Mouse (Mus musculus) layer of hippocampus, adult 11-12 months (tissue): ENCODE results near the gene Hyou1.
"Not testable (repeated sequence)": the region's sequence is repeated elsewhere in the genome, so short reads cannot be mapped to it uniquely, and the experiment has no call there.

Experiments used
- DNase-seq: peaks from one replicate; pipeline ENCODE4 v3.0.0; 2022; ENCODE audit warnings: low spot score

Gene Hyou1

GRCm38 (mm10) chr9:44351396-44351795, 27.9 kb upstream of the Hyou1 start:
- no peak for DNase-seq

DNA sequence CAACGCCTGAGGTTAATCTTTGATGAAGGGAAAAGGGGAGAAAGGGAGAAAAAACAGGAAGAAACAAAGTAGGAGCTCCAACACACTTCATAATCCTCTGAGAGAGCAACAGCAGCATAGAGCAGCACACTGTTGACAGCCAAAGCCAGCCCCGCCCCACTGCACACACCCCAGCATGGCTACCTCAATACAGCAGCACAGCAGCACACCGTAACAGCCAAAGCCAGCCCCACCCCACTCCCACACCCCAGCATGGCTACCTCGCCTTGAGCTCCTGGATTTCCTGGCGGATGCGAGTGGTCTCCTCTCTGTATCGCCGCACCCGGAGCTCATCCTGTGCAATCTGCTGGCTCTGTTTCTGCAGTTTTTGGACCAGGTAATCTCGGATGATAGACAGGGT, 27.0 kb upstream of the Hyou1 start:
- no peak for DNase-seq

- no peak for DNase-seq
Measured at GRCm38 (mm10) chr9:44353142-44353541, 26.1 kb upstream of the Hyou1 start.

DNA sequence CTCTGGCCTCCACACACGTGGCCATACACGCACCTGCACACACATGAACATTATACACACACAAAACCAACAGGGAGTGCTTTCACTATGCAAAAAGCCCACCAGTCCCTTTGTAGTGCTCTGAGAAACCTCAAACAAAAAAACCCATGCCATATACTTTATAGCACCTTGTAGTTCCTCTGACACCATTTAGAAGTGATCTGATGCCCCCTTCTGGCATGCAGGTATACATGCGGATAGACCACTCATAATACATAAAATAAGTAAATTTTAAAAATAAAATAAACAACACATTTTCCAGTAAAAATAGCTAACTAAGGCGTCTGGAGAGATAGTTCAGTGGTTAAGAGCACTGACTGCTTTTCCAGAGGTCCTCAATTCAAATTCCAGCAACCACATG, 22.1 kb upstream of the Hyou1 start:
- DNase-seq: no peak

DNA sequence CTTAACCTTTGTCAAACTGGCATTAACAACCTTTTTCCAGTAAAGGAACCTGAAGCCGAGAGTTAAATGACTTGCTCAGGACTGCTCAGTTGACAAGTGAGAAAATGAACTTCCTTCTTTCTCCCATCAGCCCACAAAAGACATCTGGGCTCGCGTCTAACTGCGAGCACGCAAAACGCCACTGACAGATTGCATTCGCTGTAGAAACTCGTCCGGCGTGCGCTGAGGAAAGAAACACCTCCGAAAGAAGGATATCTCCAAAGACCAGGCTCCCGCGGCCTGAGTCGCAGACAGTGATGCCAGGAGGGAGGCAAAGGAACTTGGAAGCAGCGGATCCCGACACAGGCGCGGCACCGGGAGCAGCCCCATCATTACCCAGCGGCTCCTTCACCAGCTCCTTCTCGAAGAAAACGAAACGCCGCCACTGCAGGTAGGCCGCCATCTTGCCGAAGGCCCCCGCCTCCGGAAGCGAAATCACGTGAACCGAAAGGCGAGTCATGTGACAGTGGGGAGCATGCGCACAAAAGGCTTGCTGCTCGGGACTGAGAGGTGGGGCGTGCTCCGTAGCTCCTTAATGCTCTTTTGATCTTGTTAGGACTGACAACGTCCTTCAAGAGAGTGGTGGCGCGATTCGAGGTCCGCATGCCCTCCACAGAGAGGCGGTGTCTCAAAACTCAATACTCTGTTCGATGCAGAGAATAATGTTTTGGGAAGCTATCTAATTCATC, 17.9 kb upstream of the Hyou1 start, which contains the start of gene Vps11:
Vps11 (minus strand) TSS at position 481 of the 728 bp plus-strand sequence.
- DNase-seq: peak; percentile 94

- not testable (repeated sequence) for DNase-seq
Measured at GRCm38 (mm10) chr9:44361931-44362330, 17.4 kb upstream of the Hyou1 start.

- no peak for DNase-seq
Measured at GRCm38 (mm10) chr9:44364480-44364879, 14.8 kb upstream of the Hyou1 start.

GRCm38 (mm10) chr9:44373386-44373785, 5.9 kb upstream of the Hyou1 start:
- no peak for DNase-seq

DNA sequence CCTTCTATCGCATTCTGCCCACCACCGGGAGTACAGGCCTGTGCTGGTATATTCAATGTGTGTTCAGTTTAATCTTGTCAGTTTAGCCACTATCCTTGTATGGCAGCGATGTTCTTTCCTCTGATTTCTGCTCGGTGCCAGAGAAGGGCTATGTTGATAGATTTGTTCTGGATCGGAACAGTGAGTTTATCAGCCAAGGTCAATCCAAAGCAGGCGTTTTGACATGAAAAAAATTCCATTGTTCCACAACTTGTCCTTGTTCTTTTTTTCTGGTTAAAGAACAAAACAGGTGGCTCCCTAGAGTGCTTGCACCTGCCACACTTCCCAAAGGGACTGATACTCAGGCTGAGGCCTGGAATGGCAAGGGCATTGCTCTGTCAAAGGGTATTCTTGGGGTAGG, 3.1 kb upstream of the Hyou1 start:
- no peak for DNase-seq

DNA sequence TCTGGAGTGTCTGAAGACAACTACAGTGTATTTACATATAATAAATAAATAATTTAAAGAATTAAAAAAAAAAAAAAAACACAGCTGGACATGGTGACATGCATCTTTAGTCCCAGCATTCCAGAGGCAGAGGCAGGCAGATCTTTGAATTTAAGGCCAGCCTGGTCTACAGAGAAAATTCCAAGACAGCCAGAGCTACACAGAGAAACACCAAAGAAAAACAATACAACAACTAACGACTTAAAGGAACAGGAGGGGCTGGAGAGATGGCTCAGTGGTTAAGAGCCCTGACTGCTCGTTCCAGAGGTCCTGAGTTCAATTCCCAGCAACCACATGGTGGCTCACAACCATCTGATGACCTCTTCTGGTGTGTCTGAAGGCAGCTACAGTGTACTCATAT, 2.0 kb upstream of the Hyou1 start:
- DNase-seq: not testable (repeated sequence)

DNA sequence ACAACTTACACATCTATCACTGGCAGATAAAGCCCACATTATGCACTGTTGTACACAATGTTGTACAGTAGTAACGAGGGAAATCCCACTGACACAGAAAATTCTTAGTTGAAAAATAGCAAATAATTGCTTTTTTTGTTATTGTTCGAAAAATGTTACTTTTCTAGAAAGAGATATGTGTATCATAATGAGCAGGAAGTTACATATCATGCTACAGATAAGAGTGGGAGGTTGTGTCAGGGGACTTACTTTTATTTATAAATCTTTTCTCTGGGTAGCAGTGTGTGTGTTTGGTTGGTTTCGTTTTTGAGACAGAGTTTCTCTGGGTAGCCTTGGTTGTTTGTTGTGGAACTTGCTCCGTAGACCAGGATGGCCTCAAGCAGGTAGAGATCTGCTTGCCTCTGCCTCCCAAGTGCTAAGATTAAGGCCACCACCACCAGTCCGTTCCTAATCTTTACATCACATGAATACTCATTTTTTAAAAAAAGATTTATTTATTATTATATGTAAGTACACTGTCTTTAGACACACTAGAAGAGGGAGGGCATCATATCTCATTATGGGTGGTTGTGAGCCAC, 1.0 kb upstream of the Hyou1 start:
- no peak for DNase-seq

DNA sequence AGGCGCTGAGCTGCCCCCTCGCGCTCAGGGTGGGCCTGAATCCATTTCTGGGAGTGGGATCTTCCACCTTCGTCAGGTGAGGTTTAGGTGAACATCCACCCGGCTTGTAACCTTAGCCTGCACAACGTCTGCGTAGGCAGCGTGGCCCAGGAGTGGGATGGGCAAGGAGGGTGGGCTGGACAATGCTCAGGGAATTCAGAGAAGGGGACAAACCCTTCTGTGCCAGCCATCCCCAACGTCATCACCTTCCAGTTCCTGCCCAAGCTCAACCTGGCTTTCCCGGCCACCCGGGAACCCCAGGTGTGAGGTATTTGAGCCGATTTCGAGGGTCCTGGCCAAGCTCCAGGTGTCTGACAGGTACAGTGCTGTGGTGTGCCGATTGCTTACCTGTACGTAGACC, 572 bp downstream of the Hyou1 start:
- DNase-seq: no peak

DNA sequence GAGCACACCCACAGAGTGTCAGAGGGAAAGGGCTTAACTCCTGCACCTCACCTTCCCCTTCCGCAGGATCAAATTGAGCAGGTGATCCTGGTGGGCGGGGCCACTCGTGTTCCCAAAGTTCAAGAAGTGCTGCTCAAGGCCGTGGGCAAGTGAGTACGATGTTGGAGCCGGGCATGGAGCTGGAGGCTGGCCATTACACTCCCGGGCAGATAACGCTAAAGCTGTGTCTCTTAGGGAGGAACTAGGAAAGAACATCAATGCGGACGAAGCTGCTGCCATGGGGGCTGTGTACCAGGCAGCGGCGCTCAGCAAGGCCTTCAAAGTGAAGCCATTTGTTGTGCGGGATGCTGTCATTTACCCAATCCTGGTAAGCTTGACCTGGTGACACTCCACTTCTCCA, 5.3 kb downstream of the Hyou1 start:
- no peak for DNase-seq

DNA sequence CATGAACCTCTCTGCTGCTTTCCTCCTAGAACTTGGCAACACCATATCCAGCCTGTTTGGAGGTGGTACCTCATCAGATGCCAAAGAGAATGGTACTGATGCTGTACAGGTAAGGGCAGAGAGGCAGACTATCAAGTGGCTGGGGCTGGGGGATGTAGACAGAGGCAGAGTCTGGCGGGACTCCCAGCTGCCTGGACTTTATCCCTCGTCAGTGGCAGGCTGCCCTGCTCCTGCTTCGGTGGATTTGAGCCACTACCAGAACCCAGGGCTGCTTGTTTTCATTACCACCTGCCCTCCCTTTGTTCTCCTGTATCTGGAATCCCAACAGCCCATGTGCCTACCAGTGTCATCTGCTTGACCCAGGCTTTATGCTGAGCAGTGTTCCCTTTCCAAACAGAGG, 7.9 kb downstream of the Hyou1 start:
- no peak for DNase-seq

GRCm38 (mm10) chr9:44389273-44389672, 10.0 kb downstream of the Hyou1 start:
- no peak for DNase-seq

GRCm38 (mm10) chr9:44391466-44391865, 12.2 kb downstream of the Hyou1 start:
- peak; percentile 71 for DNase-seq

GRCm38 (mm10) chr9:44396684-44397411, 17.6 kb downstream of the Hyou1 start, which contains the start of gene Slc37a4:
Gene Slc37a4 (plus strand): TSS chr9:44396852.
- peak; percentile 93 for DNase-seq

GRCm38 (mm10) chr9:44398087-44398486, 18.8 kb downstream of the Hyou1 start:
- no peak for DNase-seq

DNA sequence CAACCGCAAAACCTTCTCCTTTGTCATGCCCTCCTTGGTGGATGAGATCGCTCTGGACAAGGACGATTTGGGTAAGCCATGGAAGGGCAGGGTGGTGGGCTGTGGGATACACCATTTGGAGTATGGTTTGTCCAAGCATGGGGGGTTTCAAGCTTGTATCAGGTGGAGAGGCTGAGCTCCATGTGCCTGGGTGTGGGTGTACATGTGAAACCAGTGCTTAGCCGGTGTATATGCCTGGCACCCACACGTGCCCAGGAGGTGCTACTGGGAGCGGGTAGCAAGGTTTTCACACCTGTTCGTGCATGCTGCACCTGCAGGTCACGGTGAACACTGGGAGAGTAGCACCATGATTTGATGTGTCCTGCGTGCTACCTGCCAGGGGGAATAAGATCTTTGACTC, 19.3 kb downstream of the Hyou1 start:
- DNase-seq: no peak

- DNase-seq: no peak
Measured at GRCm38 (mm10) chr9:44399114-44399794, 20.0 kb downstream of the Hyou1 start.

DNA sequence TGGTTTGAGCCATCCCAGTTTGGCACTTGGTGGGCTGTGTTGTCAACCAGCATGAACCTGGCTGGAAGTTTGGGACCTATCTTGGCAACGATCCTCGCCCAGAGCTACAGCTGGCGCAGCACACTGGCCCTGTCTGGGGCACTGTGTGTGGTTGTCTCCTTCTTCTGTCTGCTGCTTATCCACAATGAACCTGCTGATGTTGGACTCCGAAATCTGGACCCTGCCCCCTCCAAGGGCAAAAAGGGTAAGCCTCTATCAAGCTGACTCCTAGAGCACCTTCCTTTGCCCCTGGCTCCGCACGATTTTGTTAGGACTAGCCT, 20.5 kb downstream of the Hyou1 start:
- DNase-seq: no peak

DNA sequence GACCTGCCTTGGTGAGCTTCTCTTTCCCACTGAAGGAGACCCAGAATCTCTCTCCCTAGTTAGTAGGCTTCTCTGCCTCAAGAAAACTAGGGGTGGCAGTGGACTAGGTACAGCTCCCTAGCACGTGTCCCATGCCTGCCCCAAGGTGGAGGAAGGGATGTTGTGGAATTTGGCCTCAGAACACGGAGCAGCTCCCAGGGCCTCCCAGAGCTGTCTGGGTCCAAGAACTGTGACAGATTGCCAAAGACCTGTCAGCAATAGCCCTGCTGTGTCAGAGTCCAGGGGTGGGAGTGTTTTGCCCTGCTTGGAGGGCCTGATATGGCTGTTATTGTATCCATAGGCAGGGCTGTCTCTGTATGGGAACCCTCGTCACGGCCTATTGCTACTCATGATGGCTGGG, 21.8 kb downstream of the Hyou1 start:
- DNase-seq: no peak

GRCm38 (mm10) chr9:44405011-44405410, 25.7 kb downstream of the Hyou1 start:
- no peak for DNase-seq
